Mouse (Mus musculus) lung, postnatal 0 days (tissue): ENCODE measurements around the gene Olfr967. TPM values are rescaled to one million over a fixed set of nuclear protein-coding genes. Genes with fewer than 3 reads are reported as not detected.

Source experiments
- ATAC-seq: fragments of 200-750 bp; cut with Nextera tagmentation; 2 replicates; pipeline ENCODE4 v1.8.0; 2017; ENCODE audit warnings: moderate library complexity
- DNase-seq: peaks from one replicate; pipeline ENCODE4 v3.0.0-alpha.2; 2016; ENCODE audit warnings: low spot score
- H3K27ac ChIP-seq: fragments of 300-500 bp; sonication (generic); 2 replicates; pipeline ENCODE4 v1.5.1; 2014; ENCODE audit warnings: antibody characterized with exemption, mild to moderate bottlenecking, low read length, mixed read lengths
- H3K27me3 ChIP-seq: fragments of 300-500 bp; sonication (generic); replicated peaks from 2 replicates; pipeline ENCODE4 v1.6.1; 2014; ENCODE audit warnings: low read length, mixed read lengths; ENCODE audit not compliant: insufficient read depth
- H3K36me3 ChIP-seq: fragments of 300-500 bp; sonication (generic); 2 replicates; pipeline ENCODE4 v1.6.1; 2014; ENCODE audit warnings: low read length, mixed read lengths; ENCODE audit not compliant: insufficient read depth
- H3K4me1 ChIP-seq: fragments of 300-500 bp; sonication (generic); 2 replicates; pipeline ENCODE4 v1.6.1; 2014; ENCODE audit warnings: antibody characterized with exemption, low read depth, low read length, mixed read lengths; ENCODE audit not compliant: insufficient read depth
- H3K4me2 ChIP-seq: fragments of 300-500 bp; sonication (generic); replicated peaks from 2 replicates; pipeline ENCODE4 v1.6.1; 2014; ENCODE audit warnings: low read depth, mild to moderate bottlenecking, low read length, moderate library complexity, mixed read lengths
- H3K4me3 ChIP-seq: fragments of 300-500 bp; sonication (generic); 2 replicates; pipeline ENCODE4 v1.5.1; 2014; ENCODE audit warnings: low read depth, low read length
- H3K9ac ChIP-seq: fragments of 300-500 bp; sonication (generic); replicated peaks from 2 replicates; pipeline ENCODE4 v1.6.1; 2014; ENCODE audit warnings: low read depth, mild to moderate bottlenecking
- H3K9me3 ChIP-seq: fragments of 300-500 bp; sonication (generic); 2 replicates; pipeline ENCODE4 v1.6.1; 2016; ENCODE audit warnings: low read length, mixed read lengths
- CTCF ChIP-seq: IDR thresholded peaks from 2 replicates; pipeline ENCODE4 v1.5.1; 2016; ENCODE audit warnings: antibody characterized with exemption, mild to moderate bottlenecking
- EP300 ChIP-seq: IDR thresholded peaks from 2 replicates; pipeline ENCODE4 v1.6.1; 2016; ENCODE audit warnings: antibody characterized with exemption, mild to moderate bottlenecking, control low read depth
- WGBS: fragments of 180-500 bp; shearing (Covaris S2); extraction: QIAGEN DNeasy Blood & Tissue Kit; methylation state at CpG from one replicate; pipeline ENCODE4 v1.1.7; 2014; 5-methylcytosine and 5-hydroxymethylcytosine counted together
- polyA plus RNA-seq: library from polyadenylated mRNA; unstranded; fragments of >200 nt; fragmentation: Nextera tagmentation; extraction: Ambion mirVana; gene quantifications from 2 replicates; pipeline ENCODE4 v1.2.1, GENCODE M21; 2015

Gene Olfr967
- polyA plus RNA-seq, 1 experiment from 2014 or later = not detected

DNA sequence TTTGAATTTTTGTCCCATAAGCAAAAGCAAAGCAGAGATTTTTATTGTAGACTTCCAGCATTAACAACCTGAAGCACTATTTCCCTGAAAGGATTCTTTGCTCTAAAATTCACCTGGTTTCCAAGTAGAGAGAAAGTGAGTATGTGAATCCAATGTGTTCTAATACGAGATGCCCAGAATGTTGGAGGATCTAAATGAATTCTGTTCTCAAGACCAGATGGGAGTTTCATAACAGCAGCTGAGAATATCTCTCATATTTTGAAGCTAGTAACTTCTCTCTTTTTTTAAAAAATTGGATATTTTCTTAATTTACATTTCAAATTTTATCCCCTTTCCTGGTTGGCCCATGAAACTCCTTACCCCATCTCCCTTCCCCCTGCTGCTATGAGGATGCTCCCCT is 379 bp downstream of the Olfr967 start:
- Histone ChIP-seq H3K27ac (no peak overlapping the region), H3K4me3 (no peak overlapping the region), H3K4me2 (no peak overlapping the region), H3K9ac (no peak overlapping the region), H3K36me3 (no peaks in the 10 kb centered on the region), H3K4me1 (no peaks in the 10 kb centered on the region), H3K27me3 (no peaks in the 10 kb centered on the region), H3K9me3 (no peaks in the 10 kb centered on the region)
- no peak for ATAC-seq
- TF ChIP-seq EP300 = no peak
- TF ChIP-seq CTCF = no peak
- DNase-seq = no peak
- WGBS = 69% methylated on average over 1 of the region's 1 CpGs

DNA sequence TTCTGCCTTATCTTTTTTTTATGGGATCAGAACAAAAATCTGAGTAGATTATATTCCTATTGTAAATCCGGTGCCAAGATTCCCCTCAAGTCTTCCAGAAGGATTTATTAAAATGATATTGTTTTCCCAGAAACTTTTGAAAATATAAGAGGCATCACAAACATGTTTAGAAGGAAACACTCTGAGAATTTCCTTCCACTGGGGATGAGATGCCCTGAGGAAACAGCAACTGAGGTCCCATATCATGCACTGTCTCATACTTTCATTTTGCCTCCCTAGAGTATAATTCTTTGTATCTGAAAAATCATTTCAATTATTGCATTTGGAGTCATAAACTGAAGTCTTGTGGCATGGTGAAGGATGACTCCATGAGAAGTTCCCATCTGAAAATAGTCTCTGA is 37.1 kb downstream of the Olfr967 start, which contains the start of gene Olfr968:
TSS of gene Olfr968 (minus strand) at position 101 of the 400 bp plus-strand sequence.
- no peaks in the 10 kb centered on the region for H3K27me3 ChIP-seq

DNA sequence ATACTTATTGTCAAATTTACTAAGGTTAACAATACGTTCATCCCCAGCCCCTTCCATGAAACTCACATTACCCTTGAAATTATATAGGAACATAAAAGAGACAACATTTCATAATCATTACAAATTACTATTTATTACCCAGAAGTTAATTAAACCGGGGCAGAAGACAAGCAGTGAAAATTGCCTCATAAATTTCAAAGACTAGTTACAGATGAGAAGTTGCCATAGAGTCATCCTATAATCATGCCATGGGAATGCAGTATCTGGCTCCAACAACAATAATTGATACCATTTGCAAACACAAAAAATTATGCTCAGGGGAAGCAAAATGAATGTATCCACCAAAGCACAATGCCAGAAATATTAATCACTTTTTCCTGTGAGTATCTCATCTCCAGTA is 44.5 kb downstream of the Olfr967 start, which contains the start of gene Olfr969:
TSS of gene Olfr969 (plus strand) at position 388 of the 400 bp plus-strand sequence.
- Histone ChIP-seq H3K27ac (no peak within 1 kb of the TSS), H3K36me3 (no peaks in the 10 kb centered on the region), H3K9me3 (no peaks in the 10 kb centered on the region), H3K4me1 (no peaks in the 10 kb centered on the region), H3K27me3 (no peaks in the 10 kb centered on the region), H3K4me3 (no peak within 1 kb of the TSS), H3K4me2 (no peak within 1 kb of the TSS), H3K9ac (no peak within 1 kb of the TSS)
- no peak for DNase-seq
- no peak for ATAC-seq
- no peak for TF ChIP-seq EP300
- TF ChIP-seq CTCF = no peak
- 60% methylated on average over 2 of the region's 2 CpGs for WGBS

More for the DNA sequence above, 37.1 kb downstream of the Olfr967 start, which contains the start of gene Olfr968:
- H3K9me3 ChIP-seq = no peaks in the 10 kb centered on the region
- no peaks in the 10 kb centered on the region for H3K36me3 ChIP-seq
- H3K27ac ChIP-seq = no peak within 1 kb of the TSS
- H3K4me2 ChIP-seq = no peak within 1 kb of the TSS
- no peak within 1 kb of the TSS for H3K4me3 ChIP-seq
- ATAC-seq (no peak), DNase-seq (no peak)
- no peak within 1 kb of the TSS for H3K9ac ChIP-seq
- no peaks in the 10 kb centered on the region for H3K4me1 ChIP-seq
- WGBS = 65% methylated on average over 1 of the region's 1 CpGs
- TF ChIP-seq CTCF (no peak), EP300 (no peak)

Other genes with a start within 250 kb of the Olfr967 start
- gene Olfr957, start 230.4 kb upstream of the Olfr967 start, polyA plus RNA-seq = not detected in 2 replicates
- gene Olfr958, start 192.2 kb upstream of the Olfr967 start, polyA plus RNA-seq = not detected in 2 replicates
- gene Olfr959, start 170.7 kb upstream of the Olfr967 start, polyA plus RNA-seq = not detected in 2 replicates
- gene AW551984, start 141.8 kb upstream of the Olfr967 start, polyA plus RNA-seq = 1.4 and 1.7 TPM in 2 replicates
- gene Olfr148, start 135.6 kb upstream of the Olfr967 start, polyA plus RNA-seq = not detected in 2 replicates
- not detected in 2 replicates for gene Olfr960, start 124.9 kb upstream of the Olfr967 start, polyA plus RNA-seq
- gene Olfr961, start 101.2 kb upstream of the Olfr967 start, polyA plus RNA-seq = not detected in 2 replicates
- not detected in 2 replicates for gene Olfr963, start 79.0 kb upstream of the Olfr967 start, polyA plus RNA-seq
- not detected in 2 replicates for gene Olfr149, start 39.1 kb upstream of the Olfr967 start, polyA plus RNA-seq
- not detected in 2 replicates for gene Olfr965, start 34.9 kb upstream of the Olfr967 start, polyA plus RNA-seq
- not detected in 2 replicates for gene Olfr150, start 15.3 kb upstream of the Olfr967 start, polyA plus RNA-seq
- not detected in 2 replicates for gene Olfr968, start 37.0 kb downstream of the Olfr967 start, polyA plus RNA-seq
- gene Olfr969, start 44.7 kb downstream of the Olfr967 start, polyA plus RNA-seq = not detected in 2 replicates
- gene Olfr970, start 62.6 kb downstream of the Olfr967 start, polyA plus RNA-seq = not detected in 2 replicates
- not detected in 2 replicates for gene Olfr971, start 90.6 kb downstream of the Olfr967 start, polyA plus RNA-seq
- gene Olfr972, start 120.2 kb downstream of the Olfr967 start, polyA plus RNA-seq = not detected in 2 replicates
- gene Olfr229, start 161.1 kb downstream of the Olfr967 start, polyA plus RNA-seq = not detected in 2 replicates
- gene Olfr974, start 191.3 kb downstream of the Olfr967 start, polyA plus RNA-seq = not detected in 2 replicates
- gene Olfr975, start 205.8 kb downstream of the Olfr967 start, polyA plus RNA-seq = not detected in 2 replicates
- gene Olfr976, start 214.9 kb downstream of the Olfr967 start, polyA plus RNA-seq = not detected in 2 replicates
- gene Olfr978, start 245.9 kb downstream of the Olfr967 start, polyA plus RNA-seq = not detected in 2 replicates